Mouse (Mus musculus) lung, adult 2 months (tissue): ENCODE data around the gene Por. TPM values are rescaled to one million over a fixed set of nuclear protein-coding genes. Genes with fewer than 3 reads are reported as not detected.

Experiments
- DNase-seq: peaks from one replicate; pipeline ENCODE4 v3.0.0; 2022
- H3K4me1 ChIP-seq: fragments of 200-500 bp; 2 replicates; pipeline ENCODE4 v1.6.1; 2011; ENCODE audit warnings: low read length; ENCODE audit not compliant: control insufficient read depth, insufficient read depth
- H3K4me3 ChIP-seq: fragments of 200-500 bp; replicated peaks from 2 replicates; pipeline ENCODE3; 2011; ENCODE audit warnings: low read depth, mild to moderate bottlenecking, control low read depth, low read length; ENCODE audit errors: extremely low read depth
- CTCF ChIP-seq: fragments of 200-500 bp; IDR thresholded peaks from 2 replicates; pipeline ENCODE4 v1.5.1; 2011; ENCODE audit warnings: mild to moderate bottlenecking, low read length, control low read depth; ENCODE audit not compliant: insufficient read depth
- POLR2A ChIP-seq: fragments of 200-500 bp; IDR thresholded peaks from 2 replicates; pipeline ENCODE4 v1.6.1; 2011; ENCODE audit warnings: low read depth, mild to moderate bottlenecking, control low read depth, low read length, borderline replicate concordance; ENCODE audit errors: extremely low read depth
- WGBS: fragments of 180-500 bp; shearing (Covaris S2); methylation state at CpG from one replicate; pipeline ENCODE4 v1.1.7; 2018; 5-methylcytosine and 5-hydroxymethylcytosine counted together
- polyA plus RNA-seq: library from polyadenylated mRNA; depleted of rRNA; stranded (reverse); fragments of >200 nt; gene quantifications from 2 replicates; pipeline ENCODE4 v1.2.3, GENCODE M21; 2012

Gene Por
- polyA plus RNA-seq, 1 experiment: 487 TPM

- 57% methylated on average over 10 of the region's 10 CpGs for WGBS
- no peak for DNase-seq
- peaks cover 8% of the 10 kb centered on the region for H3K4me1 ChIP-seq
- H3K4me3 ChIP-seq: no peak overlapping the region
- TF ChIP-seq POLR2A (no peak), CTCF (no peak)
Measured at GRCm38 (mm10) chr5:135742156-135742555, 72.3 kb downstream of the Por start.

DNA sequence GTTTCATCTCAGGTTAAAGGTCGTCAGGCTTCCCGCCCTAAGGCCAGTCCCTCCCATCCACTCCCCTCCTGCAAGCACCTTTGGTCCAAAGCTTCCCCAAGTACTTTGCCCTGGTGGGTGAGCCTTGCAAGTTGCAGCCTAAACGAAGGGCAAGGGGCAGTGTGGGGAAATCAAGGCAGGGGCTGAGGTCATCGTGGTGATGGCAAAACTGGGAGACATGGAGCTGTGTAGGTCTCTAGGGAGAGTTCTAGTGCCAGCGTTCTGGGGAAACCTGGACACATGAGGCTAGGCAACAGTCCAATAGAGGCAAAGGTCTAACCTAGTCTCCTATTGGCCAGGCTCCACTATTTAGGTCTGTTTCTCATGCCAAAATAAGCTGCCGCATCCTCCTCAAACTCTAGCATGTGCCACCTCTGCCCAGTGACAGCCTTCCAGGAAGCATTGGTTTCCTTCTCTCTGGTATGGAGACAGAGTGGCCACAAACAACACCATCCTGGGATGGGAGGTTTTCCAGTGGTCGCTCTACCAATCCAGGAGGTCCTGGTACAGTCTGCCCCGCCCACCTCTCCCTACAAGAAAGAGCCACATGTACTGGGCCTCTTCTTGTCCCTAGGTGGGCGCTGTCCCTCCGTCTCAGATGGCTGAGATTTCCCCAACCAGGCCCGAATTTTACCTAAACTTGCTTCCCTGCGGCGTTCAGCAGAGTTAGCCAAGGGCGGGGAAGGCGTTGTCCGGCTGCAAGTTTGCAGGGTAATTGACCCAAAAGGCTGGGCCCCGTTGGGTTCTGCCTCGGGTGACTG lies 73.3 kb downstream of the Por start:
- peak overlapping the region; percentile 64 for H3K4me3 ChIP-seq
- WGBS: 22% methylated on average over 18 of the region's 18 CpGs
- peaks cover 8% of the 10 kb centered on the region for H3K4me1 ChIP-seq
- TF ChIP-seq POLR2A: 0 out of 2 replicates have a peak, but pooled peaks have one; percentile 18
- TF ChIP-seq CTCF: no peak
- no peak for DNase-seq

DNA sequence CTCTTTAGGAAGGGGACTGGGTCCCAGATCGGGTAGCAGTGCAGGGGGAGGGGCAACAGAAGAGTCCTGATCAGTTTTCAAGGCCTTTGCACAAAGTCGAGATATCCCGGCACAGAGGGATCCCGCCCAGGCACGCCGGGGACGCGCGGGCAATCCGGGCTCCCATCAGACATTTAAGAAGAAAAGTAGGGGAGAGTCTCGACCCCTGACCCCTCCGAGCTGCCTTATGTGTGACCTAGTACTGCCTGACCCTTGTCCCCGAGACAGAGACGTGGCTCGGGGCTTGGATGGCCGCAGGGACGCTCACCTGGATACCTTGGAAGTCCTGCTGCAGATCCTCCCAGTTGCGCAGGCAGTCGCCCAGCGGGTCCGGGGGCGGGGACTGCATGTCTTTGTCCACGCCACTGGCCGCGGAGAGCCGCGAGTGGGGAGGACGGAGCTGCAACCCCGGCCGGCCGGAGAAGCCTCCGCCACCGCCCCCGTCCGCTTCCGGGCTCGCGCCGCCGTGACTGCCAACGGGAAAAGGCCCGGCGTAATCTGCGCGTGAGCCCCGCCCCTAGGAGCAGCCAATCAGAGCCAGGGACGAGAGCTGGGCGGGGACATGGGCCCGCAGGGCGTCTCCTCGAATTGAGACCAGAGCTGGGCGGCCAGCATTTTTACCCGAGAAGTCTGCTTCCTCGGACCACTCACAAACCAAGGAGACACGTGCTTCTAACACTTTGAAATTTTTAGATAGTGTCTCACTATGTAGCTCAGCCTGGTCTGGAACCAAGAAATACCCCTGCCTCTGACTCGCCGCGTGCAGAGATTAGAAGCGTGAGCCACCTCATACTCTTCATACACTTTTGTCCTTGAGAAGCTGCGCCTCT lies 74.1 kb downstream of the Por start, which contains the start of gene Tmem120a:
TSS of gene Tmem120a (minus strand) at position 708 of the 869 bp plus-strand sequence.
- peak; percentile 93 for DNase-seq
- under 1% methylated on average over 60 of the region's 60 CpGs for WGBS
- Histone ChIP-seq H3K4me3 (peak within 1 kb of the TSS; percentile 64), H3K4me1 (peaks cover 8% of the 10 kb centered on the region)
- no peak for TF ChIP-seq CTCF
- TF ChIP-seq POLR2A: peak; percentile 49; the same call in 1 of the 2 replicates

DNA sequence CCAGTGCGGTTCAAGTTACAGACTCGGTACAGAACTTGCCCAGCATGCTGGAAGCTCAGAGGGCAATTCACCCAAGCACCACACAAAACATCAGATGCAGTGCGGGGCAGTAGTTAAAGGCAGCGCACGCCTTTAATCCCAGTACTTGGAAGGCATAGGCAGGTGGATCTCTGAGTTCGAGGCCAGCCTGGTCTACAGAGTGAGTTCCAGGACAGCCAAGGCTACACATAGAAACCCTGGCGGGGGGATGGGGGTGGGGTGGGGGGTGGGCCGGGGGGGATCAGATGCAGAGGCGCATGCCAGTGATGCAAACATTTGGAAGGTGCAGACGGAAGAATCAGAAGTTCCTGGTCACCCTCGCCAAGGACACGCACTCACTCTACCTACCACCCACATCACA lies 74.9 kb downstream of the Por start:
- Histone ChIP-seq H3K4me1 (peaks cover 8% of the 10 kb centered on the region), H3K4me3 (peak overlapping the region; percentile 64)
- TF ChIP-seq CTCF: no peak
- no peak for TF ChIP-seq POLR2A
- DNase-seq: no peak
- WGBS: 24% methylated on average over 12 of the region's 12 CpGs

DNA sequence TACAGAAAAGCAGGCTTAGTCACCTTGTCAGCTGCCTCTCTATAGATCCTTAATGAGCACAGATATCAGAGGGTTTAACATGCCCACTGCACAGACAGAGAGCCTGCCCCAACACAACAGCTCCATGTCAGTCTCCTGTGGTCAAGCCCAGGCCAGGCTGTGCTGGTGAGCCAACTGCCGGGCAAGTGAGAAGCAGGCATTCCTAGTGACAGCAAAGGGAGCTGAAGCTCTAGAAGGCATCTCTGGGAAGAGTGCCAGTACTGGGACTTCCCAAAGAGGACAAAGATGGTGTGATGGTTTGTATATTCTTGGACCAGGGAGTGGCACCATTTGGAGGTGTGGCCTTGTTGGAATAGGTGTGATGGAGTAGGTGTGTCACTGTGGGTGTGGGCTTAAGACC lies 81.2 kb downstream of the Por start:
- no peaks in the 10 kb centered on the region for H3K4me1 ChIP-seq
- 67% methylated on average over 1 of the region's 1 CpGs for WGBS
- no peak for TF ChIP-seq CTCF
- no peak for TF ChIP-seq POLR2A
- DNase-seq: no peak
- H3K4me3 ChIP-seq: no peak overlapping the region

GRCm38 (mm10) chr5:135751595-135751994 lies 81.8 kb downstream of the Por start:
- H3K4me1 ChIP-seq: no peaks in the 10 kb centered on the region
- no peak overlapping the region for H3K4me3 ChIP-seq
- DNase-seq: no peak
- 77% methylated on average over 2 of the region's 2 CpGs for WGBS
- TF ChIP-seq POLR2A (no peak), CTCF (no peak)

DNA sequence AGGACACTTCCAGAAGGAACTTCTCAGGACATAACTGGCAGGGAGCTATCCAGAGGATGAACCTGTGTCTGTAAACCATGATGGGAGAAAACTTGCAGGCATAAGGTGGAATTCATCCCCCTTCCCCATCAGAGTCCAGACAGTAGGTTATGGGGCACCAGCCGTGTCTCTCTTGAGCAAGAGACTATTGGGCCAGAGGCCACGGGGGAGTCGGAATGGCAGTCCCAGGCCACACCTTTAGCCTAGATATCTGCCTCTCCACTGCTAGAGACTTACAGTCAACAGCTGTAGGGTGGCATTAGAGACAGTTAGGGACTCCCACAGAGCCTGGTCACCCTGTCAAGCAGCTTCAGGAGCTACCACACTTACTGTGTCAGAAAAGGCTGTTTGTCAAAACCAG lies 92.0 kb downstream of the Por start:
- H3K4me3 ChIP-seq: no peak overlapping the region
- 63% methylated on average over 3 of the region's 3 CpGs for WGBS
- no peak for DNase-seq
- H3K4me1 ChIP-seq: no peaks in the 10 kb centered on the region
- TF ChIP-seq CTCF (no peak), POLR2A (no peak)

- TF ChIP-seq CTCF: peak; percentile 98
- no peak for TF ChIP-seq POLR2A
- H3K4me1 ChIP-seq: no peaks in the 10 kb centered on the region
- DNase-seq: peak; percentile 64
- WGBS: 2% methylated on average over 7 of the region's 7 CpGs
- H3K4me3 ChIP-seq: no peak overlapping the region
Measured at GRCm38 (mm10) chr5:135763526-135763925, 93.7 kb downstream of the Por start.

DNA sequence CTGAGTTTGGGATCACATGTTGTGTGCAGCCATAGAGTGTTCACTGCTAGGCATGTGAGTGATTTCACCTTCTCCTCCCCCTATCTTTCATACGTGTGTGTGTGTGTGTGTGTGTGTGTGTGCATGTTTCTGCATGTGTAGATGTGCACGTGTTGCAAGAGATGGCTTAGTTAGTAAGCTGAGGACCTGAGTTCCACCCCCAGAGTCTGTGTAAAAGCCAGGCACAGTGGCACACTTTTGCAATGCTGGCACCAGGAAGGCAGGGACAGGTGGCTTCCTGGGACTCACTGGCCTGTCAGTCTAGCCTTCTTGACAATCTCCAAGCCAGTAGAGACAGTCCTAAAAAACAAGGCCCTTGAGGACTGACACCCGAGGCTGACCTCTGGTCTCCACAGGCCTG lies 95.1 kb downstream of the Por start:
- WGBS: 58% methylated on average over 3 of the region's 3 CpGs
- Histone ChIP-seq H3K4me3 (no peak overlapping the region), H3K4me1 (no peaks in the 10 kb centered on the region)
- TF ChIP-seq POLR2A (no peak), CTCF (no peak)
- no peak for DNase-seq
